Mouse (Mus musculus): ENCODE data around the gene Mrpl1. TPM values are rescaled to one million over a fixed set of nuclear protein-coding genes. Genes with fewer than 3 reads are reported as not detected.

Mrpl1 gene
- polyA plus RNA-seq, 1 experiment from 2014 or later, result 20.8 TPM

GRCm38 (mm10) chr5:96209916-96210583 is 757 bp downstream of the Mrpl1 start:
- Histone ChIP-seq H3K27me3 (replicated peaks) (no peaks in the 10 kb centered on the region), H3K4me3 (peak overlapping the region; percentile 69), H3K4me2 (replicated peaks) (peak overlapping the region; percentile 75), H3K9me3 (no peaks in the 10 kb centered on the region), H3K36me3 (peaks cover 7% of the 10 kb centered on the region; the same call in 1 of the 2 replicates), H3K27ac (peak overlapping the region; percentile 10; the same call in 1 of the 2 replicates), H3K4me1 (peaks cover 6% of the 10 kb centered on the region), H3K9ac (peak overlapping the region; percentile 64)
- peak; percentile 96 for ATAC-seq (ENCODE audit: low FRiP score, low read depth)
- WGBS, result under 1% methylated on average over 35 of the region's 35 CpGs

GRCm38 (mm10) chr5:96218648-96219047 is 9.4 kb downstream of the Mrpl1 start:
- Histone ChIP-seq H3K4me3 (no peak overlapping the region), H3K27ac (no peak overlapping the region), H3K9me3 (no peaks in the 10 kb centered on the region), H3K4me2 (replicated peaks) (no peak overlapping the region), H3K27me3 (replicated peaks) (no peaks in the 10 kb centered on the region), H3K9ac (no peak overlapping the region), H3K4me1 (peaks cover 6% of the 10 kb centered on the region), H3K36me3 (peaks cover 7% of the 10 kb centered on the region; the same call in 1 of the 2 replicates)
- ATAC-seq (ENCODE audit: low FRiP score, low read depth), result no peak
- WGBS, result 80% methylated on average over 3 of the region's 3 CpGs

- Histone ChIP-seq H3K4me2 (replicated peaks) (no peak overlapping the region), H3K9ac (no peak overlapping the region), H3K27ac (no peak overlapping the region), H3K9me3 (no peaks in the 10 kb centered on the region), H3K36me3 (no peaks in the 10 kb centered on the region; the same call in 1 of the 2 replicates), H3K27me3 (replicated peaks) (no peaks in the 10 kb centered on the region), H3K4me1 (peaks cover 6% of the 10 kb centered on the region), H3K4me3 (no peak overlapping the region)
- ATAC-seq (ENCODE audit: low FRiP score, low read depth), result no peak
- 87% methylated on average over 4 of the region's 4 CpGs for WGBS
These were observed 10.2 kb downstream of the Mrpl1 start for GRCm38 (mm10) chr5:96219512-96219911.

- no peak overlapping the region for H3K4me2 ChIP-seq (replicated peaks)
- no peak overlapping the region for H3K27ac ChIP-seq
- no peaks in the 10 kb centered on the region for H3K27me3 ChIP-seq (replicated peaks)
- H3K36me3 ChIP-seq, result no peaks in the 10 kb centered on the region; the same call in 1 of the 2 replicates
- no peak for ATAC-seq (ENCODE audit: low FRiP score, low read depth)
- no peaks in the 10 kb centered on the region for H3K9me3 ChIP-seq
- WGBS, result 94% methylated on average over 1 of the region's 1 CpGs
- H3K4me3 ChIP-seq, result no peak overlapping the region
- no peak overlapping the region for H3K9ac ChIP-seq
- peaks cover 6% of the 10 kb centered on the region for H3K4me1 ChIP-seq
These were observed 12.0 kb downstream of the Mrpl1 start for GRCm38 (mm10) chr5:96221298-96221697.

GRCm38 (mm10) chr5:96221812-96222585 is 12.7 kb downstream of the Mrpl1 start:
- H3K36me3 ChIP-seq, result no peaks in the 10 kb centered on the region; the same call in 1 of the 2 replicates
- no peak for ATAC-seq (ENCODE audit: low FRiP score, low read depth)
- H3K9ac ChIP-seq, result no peak overlapping the region
- peaks cover 6% of the 10 kb centered on the region for H3K4me1 ChIP-seq
- H3K9me3 ChIP-seq, result no peaks in the 10 kb centered on the region
- 68% methylated on average over 5 of the region's 5 CpGs for WGBS
- H3K4me3 ChIP-seq, result no peak overlapping the region
- H3K27me3 ChIP-seq (replicated peaks), result no peaks in the 10 kb centered on the region
- H3K4me2 ChIP-seq (replicated peaks), result no peak overlapping the region
- no peak overlapping the region for H3K27ac ChIP-seq

GRCm38 (mm10) chr5:96222964-96223363 is 13.7 kb downstream of the Mrpl1 start:
- H3K4me1 ChIP-seq, result peaks cover 6% of the 10 kb centered on the region
- ATAC-seq (ENCODE audit: low FRiP score, low read depth), result no peak

GRCm38 (mm10) chr5:96226490-96226889 is 17.2 kb downstream of the Mrpl1 start:
- peaks cover 6% of the 10 kb centered on the region for H3K4me1 ChIP-seq
- H3K9ac ChIP-seq, result no peak overlapping the region
- 95% methylated on average over 8 of the region's 8 CpGs for WGBS
- no peak overlapping the region for H3K4me3 ChIP-seq
- no peak overlapping the region for H3K27ac ChIP-seq
- H3K9me3 ChIP-seq, result no peaks in the 10 kb centered on the region
- ATAC-seq (ENCODE audit: low FRiP score, low read depth), result no peak
- no peaks in the 10 kb centered on the region for H3K27me3 ChIP-seq (replicated peaks)
- no peak overlapping the region for H3K4me2 ChIP-seq (replicated peaks)
- H3K36me3 ChIP-seq, result peaks cover 8% of the 10 kb centered on the region

More at GRCm38 (mm10) chr5:96222964-96223363, 13.7 kb downstream of the Mrpl1 start:
- Histone ChIP-seq H3K36me3 (no peaks in the 10 kb centered on the region; the same call in 1 of the 2 replicates), H3K9me3 (no peaks in the 10 kb centered on the region), H3K4me2 (replicated peaks) (no peak overlapping the region), H3K27me3 (replicated peaks) (no peaks in the 10 kb centered on the region), H3K27ac (no peak overlapping the region), H3K9ac (no peak overlapping the region), H3K4me3 (no peak overlapping the region)
- 95% methylated on average over 3 of the region's 3 CpGs for WGBS

GRCm38 (mm10) chr5:96228967-96229366 is 19.7 kb downstream of the Mrpl1 start:
- 93% methylated on average over 2 of the region's 2 CpGs for WGBS
- no peaks in the 10 kb centered on the region for H3K27me3 ChIP-seq (replicated peaks)
- ATAC-seq (ENCODE audit: low FRiP score, low read depth), result no peak
- no peaks in the 10 kb centered on the region for H3K4me1 ChIP-seq
- H3K4me2 ChIP-seq (replicated peaks), result no peak overlapping the region
- H3K27ac ChIP-seq, result no peak overlapping the region
- H3K36me3 ChIP-seq, result peaks cover 10% of the 10 kb centered on the region
- H3K9me3 ChIP-seq, result no peaks in the 10 kb centered on the region
- H3K4me3 ChIP-seq, result no peak overlapping the region
- H3K9ac ChIP-seq, result no peak overlapping the region

GRCm38 (mm10) chr5:96238797-96239196 is 29.5 kb downstream of the Mrpl1 start:
- 94% methylated on average over 5 of the region's 5 CpGs for WGBS
- Histone ChIP-seq H3K27ac (no peak overlapping the region), H3K9me3 (no peaks in the 10 kb centered on the region), H3K9ac (no peak overlapping the region), H3K4me1 (no peaks in the 10 kb centered on the region), H3K4me2 (replicated peaks) (no peak overlapping the region), H3K27me3 (replicated peaks) (no peaks in the 10 kb centered on the region), H3K4me3 (no peak overlapping the region), H3K36me3 (peaks cover 23% of the 10 kb centered on the region)
- ATAC-seq (ENCODE audit: low FRiP score, low read depth), result no peak

- H3K36me3 ChIP-seq, result peaks cover 18% of the 10 kb centered on the region
- no peaks in the 10 kb centered on the region for H3K9me3 ChIP-seq
- H3K27me3 ChIP-seq (replicated peaks), result no peaks in the 10 kb centered on the region
- H3K4me3 ChIP-seq, result no peak overlapping the region
- H3K9ac ChIP-seq, result no peak overlapping the region
- H3K27ac ChIP-seq, result no peak overlapping the region
- no peaks in the 10 kb centered on the region for H3K4me1 ChIP-seq
- H3K4me2 ChIP-seq (replicated peaks), result no peak overlapping the region
- WGBS, result 81% methylated on average over 1 of the region's 1 CpGs
- no peak for ATAC-seq (ENCODE audit: low FRiP score, low read depth)
These were observed 31.6 kb downstream of the Mrpl1 start for GRCm38 (mm10) chr5:96240856-96241255.

- Histone ChIP-seq H3K27ac (no peak overlapping the region), H3K36me3 (peaks cover 9% of the 10 kb centered on the region)
These were observed 35.2 kb downstream of the Mrpl1 start for GRCm38 (mm10) chr5:96244511-96244910.

GRCm38 (mm10) chr5:96253995-96254394 is 44.7 kb downstream of the Mrpl1 start:
- WGBS, result 87% methylated on average over 2 of the region's 2 CpGs
- no peak for ATAC-seq (ENCODE audit: low FRiP score, low read depth)

More at GRCm38 (mm10) chr5:96244511-96244910, 35.2 kb downstream of the Mrpl1 start:
- no peaks in the 10 kb centered on the region for H3K4me1 ChIP-seq
- H3K27me3 ChIP-seq (replicated peaks), result no peaks in the 10 kb centered on the region
- no peaks in the 10 kb centered on the region for H3K9me3 ChIP-seq
- 86% methylated on average over 1 of the region's 1 CpGs for WGBS
- H3K4me2 ChIP-seq (replicated peaks), result no peak overlapping the region
- no peak for ATAC-seq (ENCODE audit: low FRiP score, low read depth)
- no peak overlapping the region for H3K4me3 ChIP-seq
- no peak overlapping the region for H3K9ac ChIP-seq

More at GRCm38 (mm10) chr5:96253995-96254394, 44.7 kb downstream of the Mrpl1 start:
- Histone ChIP-seq H3K36me3 (no peaks in the 10 kb centered on the region), H3K4me1 (no peaks in the 10 kb centered on the region), H3K27ac (no peak overlapping the region), H3K9ac (no peak overlapping the region), H3K4me3 (no peak overlapping the region), H3K27me3 (replicated peaks) (no peaks in the 10 kb centered on the region), H3K4me2 (replicated peaks) (no peak overlapping the region), H3K9me3 (no peaks in the 10 kb centered on the region)
